Comparison of ENCODE assay signal across 9 mouse cellular contexts in the genomic region with DNA sequence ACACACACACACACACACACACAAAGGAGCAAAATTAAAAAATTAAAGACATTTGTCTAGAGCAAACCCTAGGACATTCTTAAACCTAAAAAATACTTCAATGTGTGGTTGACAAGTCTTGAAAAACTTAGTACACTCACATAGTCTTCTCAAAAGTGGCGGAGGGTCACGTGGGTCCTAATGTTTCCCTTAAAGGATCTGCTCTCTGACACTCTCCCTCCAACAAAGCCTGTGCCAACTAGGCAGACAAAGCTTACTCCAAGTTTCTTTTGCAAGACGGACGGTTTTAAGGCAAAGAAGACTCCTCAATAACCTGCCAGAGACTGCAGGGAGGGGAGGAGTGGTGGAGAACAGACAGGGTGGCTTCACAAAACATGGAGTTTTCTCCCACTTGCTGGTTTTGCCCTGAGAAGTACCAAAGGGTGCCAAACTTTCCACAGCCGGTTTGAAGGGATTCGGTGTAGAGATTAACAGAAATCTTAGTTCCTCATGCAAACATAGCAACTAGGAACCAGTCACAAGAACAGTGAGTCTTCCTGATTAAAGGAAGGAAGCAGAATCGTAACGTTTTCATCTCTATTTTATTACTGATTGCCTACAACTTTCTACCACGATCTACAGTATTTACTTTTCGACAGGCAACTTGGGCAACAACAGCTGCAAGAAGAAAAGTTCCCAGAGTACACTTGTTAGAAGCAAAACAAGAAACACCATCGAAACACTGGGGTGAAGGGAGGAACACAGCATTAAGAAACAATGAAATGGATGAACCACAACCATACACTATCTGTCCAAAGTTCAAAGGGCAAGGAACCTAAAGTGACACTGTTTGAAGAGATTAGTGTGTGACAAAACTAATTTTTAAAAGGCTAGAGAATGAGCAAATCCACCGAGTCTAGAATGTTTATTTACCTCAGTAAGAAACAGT. TPM values are rescaled to one million over a fixed set of nuclear protein-coding genes. Genes with fewer than 3 reads are reported as not detected.
DNase-seq lines count a peak whose midpoint lies in the region; ATAC-seq lines count a peak whose summit lies in the region.
"Had no signal": no experiment of that assay in that cellular context is flagged by ENCODE, and none has a peak within 500 bp of the region (broad histone marks: within the 10 kb centered on the region; RNA-seq: fewer than 3 reads in every experiment).

No protein-coding gene starts in this region.

- H3K4me2 ChIP-seq in limb, embryonic 12.5 days: peak overlapping the region; percentile 74; the same call in 1 of the 2 replicates
- H3K4me2 ChIP-seq in hindbrain, embryonic 15.5 days: peak overlapping the region; percentile 79; the same call in 1 of the 2 replicates

- no peak overlapping the region for H3K27ac ChIP-seq in limb, embryonic 12.5 days
- H3K27ac ChIP-seq in limb, embryonic 10.5 days: no peak overlapping the region
- no peak overlapping the region for H3K27ac ChIP-seq in hindbrain, embryonic 15.5 days (replicated peaks)

- H3K27me3 ChIP-seq in limb, embryonic 12.5 days: no peaks in the 10 kb centered on the region
- H3K27me3 ChIP-seq in limb, embryonic 10.5 days (ENCODE audit: low read depth, poor library complexity, severe bottlenecking): no peaks in the 10 kb centered on the region
- no peaks in the 10 kb centered on the region for H3K27me3 ChIP-seq in hindbrain, embryonic 15.5 days

- no peaks in the 10 kb centered on the region; the same call in 1 of the 2 replicates for H3K4me1 ChIP-seq in limb, embryonic 12.5 days (replicated peaks)
- H3K4me1 ChIP-seq in limb, embryonic 10.5 days: peaks cover 8% of the 10 kb centered on the region
- H3K4me1 ChIP-seq in hindbrain, embryonic 15.5 days (replicated peaks): peaks cover 18% of the 10 kb centered on the region

- no peaks in the 10 kb centered on the region for H3K9me3 ChIP-seq in limb, embryonic 12.5 days
- no peaks in the 10 kb centered on the region for H3K9me3 ChIP-seq in limb, embryonic 10.5 days (replicated peaks)
- no peaks in the 10 kb centered on the region for H3K9me3 ChIP-seq in hindbrain, embryonic 15.5 days

- H3K4me3 ChIP-seq in limb, embryonic 12.5 days (replicated peaks): no peak overlapping the region
- no peak overlapping the region for H3K4me3 ChIP-seq in limb, embryonic 10.5 days
- H3K4me3 ChIP-seq in hindbrain, embryonic 15.5 days: no peak overlapping the region

- H3K9ac ChIP-seq in limb, embryonic 12.5 days (replicated peaks): no peak overlapping the region
- no peak overlapping the region for H3K9ac ChIP-seq in hindbrain, embryonic 15.5 days

- no peak for ATAC-seq in limb, embryonic 12.5 days (ENCODE audit: insufficient number of reproducible peaks, insufficient read depth, low FRiP score, low TSS enrichment, low read depth)
- no peak for ATAC-seq in hindbrain, embryonic 15.5 days (ENCODE audit: low FRiP score, low read depth)
- ATAC-seq in megakaryocyte-erythroid progenitor cell, adult 5-6 weeks (replicated peaks; ENCODE audit: low FRiP score, low TSS enrichment, poor library complexity, severe bottlenecking): no peak

- H3K36me3 ChIP-seq in limb, embryonic 12.5 days: no peaks in the 10 kb centered on the region
- H3K36me3 ChIP-seq in limb, embryonic 10.5 days: no peaks in the 10 kb centered on the region
- no peaks in the 10 kb centered on the region for H3K36me3 ChIP-seq in hindbrain, embryonic 15.5 days

- WGBS in limb, embryonic 12.5 days: 75% methylated on average over 12 of the region's 12 CpGs
- WGBS in limb, embryonic 10.5 days: 79% methylated on average over 12 of the region's 12 CpGs
- 68% methylated on average over 12 of the region's 12 CpGs for WGBS in hindbrain, embryonic 15.5 days

- DNase-seq in adrenal gland, adult (ENCODE audit: inconsistent age in 2 of 2, low spot score in 1 of 2): peak; percentile 5 to 50
- DNase-seq in adrenal gland, adult 8-10 months: no peak
- no peak for DNase-seq in limb, embryonic 10.5 days (ENCODE audit: low spot score)
- peak; percentile 39 for DNase-seq in lung, postnatal 36 days
- DNase-seq in adrenal gland, postnatal 25 days: no peak
- DNase-seq: right cerebral cortex, postnatal 25 days had no signal

RNA-seq across cellular contexts. Expression of a gene that starts 1.8 kb away (rescaled TPM):
- 100 to 1,000 TPM in 3 of 4 experiments, 10 to 100 TPM in 1; 99.6 to 121 (median 113) TPM for total RNA-seq in adrenal gland, adult 8-10 months (2022)
- 192 and 199 TPM in 2 replicates for polyA plus RNA-seq in limb, embryonic 12.5 days (2016; fragmentation: Nextera tagmentation; extraction: Ambion mirVana)
- polyA plus RNA-seq in limb, embryonic 10.5 days (2016; fragmentation: Nextera tagmentation; extraction: Ambion mirVana): 153 and 185 TPM in 2 replicates
- 181 and 183 TPM in 2 replicates for polyA plus RNA-seq in hindbrain, embryonic 15.5 days (2015; fragmentation: Nextera tagmentation; extraction: Ambion mirVana)
- total RNA-seq in megakaryocyte-erythroid progenitor cell, adult 5-6 weeks (2014; fragmentation: Nextera tagmentation): 43.5 and 56.6 TPM in 2 replicates
- total RNA-seq in megakaryocyte-erythroid progenitor cell, adult 5-6 weeks (2017): 56.0 and 81.6 TPM in 2 replicates
- total RNA-seq in adrenal gland, postnatal 25 days (2021): 107 and 112 TPM in 2 replicates

Comparison
In these comparisons a context has a peak if more than half of its experiments do, and no peak if none do; other contexts are left out.
1. DNase-seq: peak in adrenal gland, adult (2 of 2) and lung, postnatal 36 days (single experiment); none in adrenal gland, adult 8-10 months (single experiment), limb, embryonic 10.5 days (single experiment) and adrenal gland, postnatal 25 days (single experiment).